Mouse (Mus musculus) cerebellum, adult 9-10 months (tissue): ENCODE measurements around the gene Smo.
A peak's percentile ranks its signal among the peaks of the same experiment; 100 is the strongest.

Source experiments
- DNase-seq: peaks from one replicate; pipeline ENCODE4 v3.0.0; 2022

The Smo gene

GRCm38 (mm10) chr6:29735336-29735688 is at the start of gene Smo:
Gene Smo, plus strand, starts transcription at chr6:29735503.
- DNase-seq: no peak

GRCm38 (mm10) chr6:29685952-29686351 is 49.4 kb upstream of the Smo start:
- DNase-seq: no peak

GRCm38 (mm10) chr6:29689458-29689857 is 45.8 kb upstream of the Smo start:
- no peak for DNase-seq

GRCm38 (mm10) chr6:29693953-29694352 is 41.4 kb upstream of the Smo start, which contains the start of gene Tspan33:
Gene Tspan33, plus strand, starts transcription at chr6:29694222.
- peak; percentile 93 for DNase-seq

- DNase-seq: no peak
These were observed 40.7 kb upstream of the Smo start for GRCm38 (mm10) chr6:29694375-29695289.

GRCm38 (mm10) chr6:29695290-29695674 is 40.0 kb upstream of the Smo start:
- DNase-seq: no peak

- DNase-seq: no peak
These were observed 39.3 kb upstream of the Smo start for GRCm38 (mm10) chr6:29695975-29696374.

GRCm38 (mm10) chr6:29697139-29697538 is 38.2 kb upstream of the Smo start:
- no peak for DNase-seq

GRCm38 (mm10) chr6:29697548-29697947 is 37.8 kb upstream of the Smo start:
- DNase-seq: no peak

- DNase-seq: no peak
These were observed 36.1 kb upstream of the Smo start for GRCm38 (mm10) chr6:29699085-29699745.

- DNase-seq: no peak
These were observed 34.3 kb upstream of the Smo start for GRCm38 (mm10) chr6:29701051-29701450.

GRCm38 (mm10) chr6:29702126-29702525 is 33.2 kb upstream of the Smo start:
- DNase-seq: no peak

GRCm38 (mm10) chr6:29704143-29704542 is 31.2 kb upstream of the Smo start:
- DNase-seq: no peak

GRCm38 (mm10) chr6:29707902-29708301 is 27.4 kb upstream of the Smo start:
- DNase-seq: no peak

- no peak for DNase-seq
These were observed 24.0 kb upstream of the Smo start for GRCm38 (mm10) chr6:29711318-29711717.

GRCm38 (mm10) chr6:29712011-29712584 is 23.2 kb upstream of the Smo start:
- peak; percentile 84 for DNase-seq

GRCm38 (mm10) chr6:29716624-29717365 is 18.5 kb upstream of the Smo start:
- DNase-seq: peak; percentile 32

- no peak for DNase-seq
These were observed 17.8 kb upstream of the Smo start for GRCm38 (mm10) chr6:29717541-29717940.

GRCm38 (mm10) chr6:29717952-29718521 is 17.3 kb upstream of the Smo start:
- DNase-seq: peak; percentile 79

- DNase-seq: peak; percentile 80
These were observed 16.4 kb upstream of the Smo start for GRCm38 (mm10) chr6:29718894-29719329.

GRCm38 (mm10) chr6:29721890-29722289 is 13.4 kb upstream of the Smo start:
- DNase-seq: no peak

GRCm38 (mm10) chr6:29726576-29727200 is 8.6 kb upstream of the Smo start:
- no peak for DNase-seq
